Mouse (Mus musculus) heart, embryonic 10.5 days (tissue): Measurements from ENCODE around the gene Gm20388. TPM values are rescaled to one million over a fixed set of nuclear protein-coding genes. Genes with fewer than 3 reads are reported as not detected.

Experiments used
- DNase-seq: peaks from one replicate; pipeline ENCODE4 v3.0.0-alpha.2; 2017; ENCODE audit warnings: low spot score
- H3K27ac ChIP-seq: fragments of 300-500 bp; sonication (generic); 2 replicates; pipeline ENCODE4 v1.5.1; 2016; ENCODE audit warnings: mild to moderate bottlenecking
- H3K27me3 ChIP-seq: fragments of 300-500 bp; sonication (generic); 2 replicates; pipeline ENCODE4 v1.6.1; 2016; ENCODE audit warnings: mild to moderate bottlenecking; ENCODE audit not compliant: poor library complexity, insufficient read depth, severe bottlenecking
- H3K36me3 ChIP-seq: fragments of 300-500 bp; sonication (generic); 2 replicates; pipeline ENCODE4 v1.6.1; 2016; ENCODE audit warnings: mild to moderate bottlenecking, moderate library complexity
- H3K4me1 ChIP-seq: fragments of 300-500 bp; sonication (generic); 2 replicates; pipeline ENCODE4 v1.6.1; 2016; ENCODE audit warnings: mild to moderate bottlenecking
- H3K4me3 ChIP-seq: fragments of 300-500 bp; sonication (generic); 2 replicates; pipeline ENCODE4 v1.5.1; 2016; ENCODE audit warnings: mild to moderate bottlenecking, moderate library complexity
- H3K9me3 ChIP-seq: fragments of 300-500 bp; sonication (generic); 2 replicates; pipeline ENCODE4 v1.6.1; 2016; ENCODE audit warnings: mild to moderate bottlenecking, moderate library complexity
- WGBS: fragments of 180-500 bp; shearing (Covaris S2); methylation state at CpG from one replicate; pipeline ENCODE4 v1.1.7; 2016; 5-methylcytosine and 5-hydroxymethylcytosine counted together
- polyA plus RNA-seq: library from polyadenylated mRNA; unstranded; fragments of >200 nt; fragmentation: Nextera tagmentation; extraction: Ambion mirVana; gene quantifications from 2 replicates; pipeline ENCODE4 v1.2.1, GENCODE M21; 2016

Gm20388 gene
- polyA plus RNA-seq, 1 experiment from 2014 or later: 4.5 TPM

- Histone ChIP-seq H3K4me3 (peak overlapping the region; percentile 46), H3K27ac (peak overlapping the region; percentile 17; the same call in 1 of the 2 replicates), H3K27me3 (peaks cover 93% of the 10 kb centered on the region), H3K9me3 (no peaks in the 10 kb centered on the region), H3K36me3 (no peaks in the 10 kb centered on the region; the same call in 1 of the 2 replicates), H3K4me1 (peaks cover 35% of the 10 kb centered on the region)
- WGBS: 8% methylated on average over 32 of the region's 32 CpGs
- no peak for DNase-seq
Observed at GRCm38 (mm10) chr8:121089631-121090380, 1179.2 kb downstream of the Gm20388 start.

GRCm38 (mm10) chr8:121090716-121091115 is 1180.1 kb downstream of the Gm20388 start:
- Histone ChIP-seq H3K4me1 (peaks cover 30% of the 10 kb centered on the region), H3K36me3 (no peaks in the 10 kb centered on the region; the same call in 1 of the 2 replicates), H3K27ac (no peak overlapping the region), H3K9me3 (no peaks in the 10 kb centered on the region), H3K27me3 (peaks cover 92% of the 10 kb centered on the region), H3K4me3 (no peak overlapping the region)
- 0% methylated on average over 1 of the region's 1 CpGs for WGBS
- no peak for DNase-seq

- no peak for DNase-seq
- H3K27me3 ChIP-seq: peaks cover 86% of the 10 kb centered on the region
- H3K27ac ChIP-seq: no peak overlapping the region
- peaks cover 30% of the 10 kb centered on the region for H3K4me1 ChIP-seq
- H3K4me3 ChIP-seq: no peak overlapping the region
- H3K36me3 ChIP-seq: peaks cover 10% of the 10 kb centered on the region
- 34% methylated on average over 6 of the region's 6 CpGs for WGBS
- no peaks in the 10 kb centered on the region for H3K9me3 ChIP-seq
Observed at GRCm38 (mm10) chr8:121092141-121092540, 1181.5 kb downstream of the Gm20388 start.

- H3K36me3 ChIP-seq: peaks cover 15% of the 10 kb centered on the region
- H3K9me3 ChIP-seq: no peaks in the 10 kb centered on the region
- 4% methylated on average over 16 of the region's 16 CpGs for WGBS
- peak; percentile 90 for DNase-seq
- peaks cover 81% of the 10 kb centered on the region for H3K27me3 ChIP-seq
- peaks cover 30% of the 10 kb centered on the region for H3K4me1 ChIP-seq
- H3K4me3 ChIP-seq: peak overlapping the region; percentile 34; the same call in 1 of the 2 replicates
- no peak overlapping the region for H3K27ac ChIP-seq
Observed at GRCm38 (mm10) chr8:121092627-121093026, 1182.0 kb downstream of the Gm20388 start.

GRCm38 (mm10) chr8:121093496-121093895 is 1182.9 kb downstream of the Gm20388 start:
- Histone ChIP-seq H3K27ac (no peak overlapping the region), H3K36me3 (peaks cover 24% of the 10 kb centered on the region), H3K4me3 (no peak overlapping the region), H3K27me3 (peaks cover 79% of the 10 kb centered on the region), H3K9me3 (no peaks in the 10 kb centered on the region), H3K4me1 (peaks cover 30% of the 10 kb centered on the region)
- WGBS: 59% methylated on average over 6 of the region's 6 CpGs
- DNase-seq: no peak

GRCm38 (mm10) chr8:121104049-121104818 is 1193.6 kb downstream of the Gm20388 start:
- DNase-seq: peak; percentile 95
- H3K36me3 ChIP-seq: peaks cover 63% of the 10 kb centered on the region
- no peak overlapping the region for H3K4me3 ChIP-seq
- peaks cover 40% of the 10 kb centered on the region for H3K27me3 ChIP-seq
- 41% methylated on average over 17 of the region's 17 CpGs for WGBS
- H3K27ac ChIP-seq: no peak overlapping the region
- no peaks in the 10 kb centered on the region for H3K9me3 ChIP-seq
- H3K4me1 ChIP-seq: peaks cover 33% of the 10 kb centered on the region

- Histone ChIP-seq H3K27ac (peak within 1 kb of the TSS; percentile 95), H3K4me3 (peak within 1 kb of the TSS; percentile 95), H3K9me3 (no peaks in the 10 kb centered on the region), H3K36me3 (peaks cover 26% of the 10 kb centered on the region), H3K27me3 (peaks cover 31% of the 10 kb centered on the region), H3K4me1 (peaks cover 39% of the 10 kb centered on the region)
- peak; percentile 99 for DNase-seq
- WGBS: 2% methylated on average over 75 of the region's 75 CpGs
Observed at GRCm38 (mm10) chr8:121107668-121108656, 1197.3 kb downstream of the Gm20388 start, which contains the start of gene Mthfsd. TSS of gene Mthfsd (minus strand) at chr8:121108392.

GRCm38 (mm10) chr8:121108657-121109056 is 1198.0 kb downstream of the Gm20388 start:
- 15% methylated on average over 5 of the region's 5 CpGs for WGBS
- peaks cover 20% of the 10 kb centered on the region for H3K36me3 ChIP-seq
- H3K9me3 ChIP-seq: no peaks in the 10 kb centered on the region
- H3K4me1 ChIP-seq: peaks cover 41% of the 10 kb centered on the region
- H3K27me3 ChIP-seq: peaks cover 30% of the 10 kb centered on the region
- no peak for DNase-seq
- peak overlapping the region; percentile 95 for H3K27ac ChIP-seq
- H3K4me3 ChIP-seq: peak overlapping the region; percentile 95

GRCm38 (mm10) chr8:121111145-121111907 is 1200.7 kb downstream of the Gm20388 start:
- 40% methylated on average over 7 of the region's 7 CpGs for WGBS
- H3K4me3 ChIP-seq: no peak overlapping the region
- no peaks in the 10 kb centered on the region for H3K9me3 ChIP-seq
- H3K27ac ChIP-seq: no peak overlapping the region
- DNase-seq: no peak
- peaks cover 41% of the 10 kb centered on the region for H3K4me1 ChIP-seq
- H3K36me3 ChIP-seq: peaks cover 2% of the 10 kb centered on the region; the same call in 1 of the 2 replicates
- H3K27me3 ChIP-seq: peaks cover 51% of the 10 kb centered on the region

GRCm38 (mm10) chr8:121113261-121113660 is 1202.6 kb downstream of the Gm20388 start:
- H3K4me3 ChIP-seq: peak overlapping the region; percentile 27; the same call in 1 of the 2 replicates
- peaks cover 70% of the 10 kb centered on the region for H3K27me3 ChIP-seq
- no peaks in the 10 kb centered on the region for H3K9me3 ChIP-seq
- no peak overlapping the region for H3K27ac ChIP-seq
- peak; percentile 95 for DNase-seq
- 0 out of 2 replicates have a peak, but pooled peaks cover 6% of the 10 kb centered on the region for H3K36me3 ChIP-seq
- WGBS: 2% methylated on average over 21 of the region's 21 CpGs
- H3K4me1 ChIP-seq: peaks cover 43% of the 10 kb centered on the region

- under 1% methylated on average over 25 of the region's 25 CpGs for WGBS
- DNase-seq: no peak
- no peaks in the 10 kb centered on the region for H3K9me3 ChIP-seq
Observed at GRCm38 (mm10) chr8:121115136-121115535, 1204.5 kb downstream of the Gm20388 start.

More at GRCm38 (mm10) chr8:121115136-121115535, 1204.5 kb downstream of the Gm20388 start:
- H3K36me3 ChIP-seq: 0 out of 2 replicates have a peak, but pooled peaks cover 6% of the 10 kb centered on the region
- H3K27ac ChIP-seq: peak overlapping the region; percentile 62; the same call in 1 of the 2 replicates
- H3K4me1 ChIP-seq: peaks cover 43% of the 10 kb centered on the region
- H3K4me3 ChIP-seq: peak overlapping the region; percentile 78
- peaks cover 89% of the 10 kb centered on the region for H3K27me3 ChIP-seq
